Mouse (Mus musculus) lung, embryonic 15.5 days (tissue): Measurements from ENCODE around the gene Tbc1d20. TPM values are rescaled to one million over a fixed set of nuclear protein-coding genes. Genes with fewer than 3 reads are reported as not detected.

Experiments
- ATAC-seq: fragments of 200-750 bp; cut with Nextera tagmentation; 2 replicates; pipeline ENCODE4 v1.8.0; 2017; ENCODE audit warnings: moderate number of reproducible peaks, borderline replicate concordance; ENCODE audit not compliant: low FRiP score, low TSS enrichment; ENCODE audit errors: extremely low read depth
- H3K27ac ChIP-seq: fragments of 300-500 bp; sonication (generic); 2 replicates; pipeline ENCODE4 v1.5.1; 2015; ENCODE audit warnings: moderate library complexity, mild to moderate bottlenecking, inconsistent platforms
- H3K27me3 ChIP-seq: fragments of 300-500 bp; sonication (generic); 2 replicates; pipeline ENCODE4 v1.6.1; 2015; ENCODE audit warnings: inconsistent platforms
- H3K36me3 ChIP-seq: fragments of 300-500 bp; sonication (generic); 2 replicates; pipeline ENCODE4 v1.6.1; 2015; ENCODE audit warnings: inconsistent platforms
- H3K4me1 ChIP-seq: fragments of 300-500 bp; sonication (generic); 2 replicates; pipeline ENCODE4 v1.6.1; 2015; ENCODE audit warnings: inconsistent platforms
- H3K4me2 ChIP-seq: fragments of 300-500 bp; sonication (generic); 2 replicates; pipeline ENCODE4 v1.6.1; 2015; ENCODE audit warnings: inconsistent platforms, mild to moderate bottlenecking, moderate library complexity
- H3K4me3 ChIP-seq: fragments of 300-500 bp; sonication (generic); 2 replicates; pipeline ENCODE4 v1.5.1; 2015; ENCODE audit warnings: mild to moderate bottlenecking, inconsistent platforms
- H3K9ac ChIP-seq: fragments of 300-500 bp; sonication (generic); 2 replicates; pipeline ENCODE4 v1.6.1; 2015; ENCODE audit warnings: inconsistent platforms
- H3K9me3 ChIP-seq: fragments of 300-500 bp; sonication (generic); 2 replicates; pipeline ENCODE4 v1.6.1; 2016; ENCODE audit warnings: inconsistent platforms
- WGBS: fragments of 180-500 bp; shearing (Covaris S2); methylation state at CpG from one replicate; pipeline ENCODE4 v1.1.7; 2015; 5-methylcytosine and 5-hydroxymethylcytosine counted together
- polyA plus RNA-seq: library from polyadenylated mRNA; unstranded; fragments of >200 nt; fragmentation: Nextera tagmentation; extraction: Ambion mirVana; gene quantifications from 2 replicates; pipeline ENCODE4 v1.2.1, GENCODE M21; 2015

Tbc1d20 gene
- polyA plus RNA-seq, 1 experiment from 2014 or later = 37.3 TPM

GRCm38 (mm10) chr2:152302862-152303261 is 9.2 kb downstream of the Tbc1d20 start:
- ATAC-seq = no peak
- H3K4me3 ChIP-seq = no peak overlapping the region
- H3K27me3 ChIP-seq = no peaks in the 10 kb centered on the region
- peaks cover 38% of the 10 kb centered on the region for H3K36me3 ChIP-seq
- H3K27ac ChIP-seq = no peak overlapping the region
- no peak overlapping the region for H3K9ac ChIP-seq
- H3K9me3 ChIP-seq = no peaks in the 10 kb centered on the region
- H3K4me2 ChIP-seq = no peak overlapping the region
- WGBS = 80% methylated on average over 2 of the region's 2 CpGs
- H3K4me1 ChIP-seq = 0 out of 2 replicates have a peak, but pooled peaks cover under 1% of the 10 kb centered on the region

GRCm38 (mm10) chr2:152303781-152304180 is 10.2 kb downstream of the Tbc1d20 start:
- H3K36me3 ChIP-seq = peaks cover 47% of the 10 kb centered on the region
- no peak for ATAC-seq
- 58% methylated on average over 5 of the region's 5 CpGs for WGBS

GRCm38 (mm10) chr2:152305480-152305879 is 11.9 kb downstream of the Tbc1d20 start:
- 94% methylated on average over 6 of the region's 6 CpGs for WGBS
- H3K36me3 ChIP-seq = peaks cover 63% of the 10 kb centered on the region

More at GRCm38 (mm10) chr2:152303781-152304180, 10.2 kb downstream of the Tbc1d20 start:
- H3K9ac ChIP-seq = no peak overlapping the region
- H3K27me3 ChIP-seq = no peaks in the 10 kb centered on the region
- H3K4me2 ChIP-seq = no peak overlapping the region
- no peaks in the 10 kb centered on the region for H3K4me1 ChIP-seq
- H3K4me3 ChIP-seq = no peak overlapping the region
- no peak overlapping the region for H3K27ac ChIP-seq
- no peaks in the 10 kb centered on the region for H3K9me3 ChIP-seq

GRCm38 (mm10) chr2:152307186-152307585 is 13.6 kb downstream of the Tbc1d20 start:
- WGBS = 85% methylated on average over 3 of the region's 3 CpGs
- no peak overlapping the region for H3K9ac ChIP-seq
- no peaks in the 10 kb centered on the region for H3K4me1 ChIP-seq
- peaks cover 77% of the 10 kb centered on the region for H3K36me3 ChIP-seq
- no peak overlapping the region for H3K4me2 ChIP-seq
- ATAC-seq = no peak
- no peaks in the 10 kb centered on the region for H3K27me3 ChIP-seq
- no peak overlapping the region for H3K27ac ChIP-seq
- H3K9me3 ChIP-seq = no peaks in the 10 kb centered on the region
- H3K4me3 ChIP-seq = no peak overlapping the region

More at GRCm38 (mm10) chr2:152305480-152305879, 11.9 kb downstream of the Tbc1d20 start:
- no peak overlapping the region for H3K4me3 ChIP-seq
- no peaks in the 10 kb centered on the region for H3K27me3 ChIP-seq
- H3K9ac ChIP-seq = no peak overlapping the region
- no peak for ATAC-seq
- no peak overlapping the region for H3K4me2 ChIP-seq
- no peaks in the 10 kb centered on the region for H3K9me3 ChIP-seq
- no peak overlapping the region for H3K27ac ChIP-seq
- no peaks in the 10 kb centered on the region for H3K4me1 ChIP-seq

- Histone ChIP-seq H3K9ac (no peak overlapping the region), H3K9me3 (no peaks in the 10 kb centered on the region), H3K4me3 (no peak overlapping the region), H3K27me3 (no peaks in the 10 kb centered on the region), H3K4me2 (no peak overlapping the region), H3K4me1 (no peaks in the 10 kb centered on the region), H3K36me3 (peaks cover 79% of the 10 kb centered on the region), H3K27ac (no peak overlapping the region)
- WGBS = 67% methylated on average over 7 of the region's 7 CpGs
- ATAC-seq = no peak
Measured at GRCm38 (mm10) chr2:152312996-152313395, 19.4 kb downstream of the Tbc1d20 start.

- no peak for ATAC-seq
- Histone ChIP-seq H3K36me3 (peaks cover 78% of the 10 kb centered on the region), H3K4me1 (no peaks in the 10 kb centered on the region), H3K27ac (no peak overlapping the region), H3K27me3 (no peaks in the 10 kb centered on the region), H3K4me2 (no peak overlapping the region), H3K4me3 (no peak overlapping the region), H3K9ac (no peak overlapping the region), H3K9me3 (no peaks in the 10 kb centered on the region)
- WGBS = 81% methylated on average over 6 of the region's 6 CpGs
Measured at GRCm38 (mm10) chr2:152313926-152314325, 20.3 kb downstream of the Tbc1d20 start.

- WGBS = 73% methylated on average over 6 of the region's 6 CpGs
- H3K36me3 ChIP-seq = peaks cover 66% of the 10 kb centered on the region
Measured at GRCm38 (mm10) chr2:152317054-152317453, 23.4 kb downstream of the Tbc1d20 start.

GRCm38 (mm10) chr2:152321558-152321957 is 27.9 kb downstream of the Tbc1d20 start:
- no peak for ATAC-seq

More at GRCm38 (mm10) chr2:152317054-152317453, 23.4 kb downstream of the Tbc1d20 start:
- no peak for ATAC-seq
- no peak overlapping the region for H3K4me2 ChIP-seq
- H3K27me3 ChIP-seq = no peaks in the 10 kb centered on the region
- H3K9me3 ChIP-seq = no peaks in the 10 kb centered on the region
- H3K9ac ChIP-seq = no peak overlapping the region
- H3K4me1 ChIP-seq = no peaks in the 10 kb centered on the region
- no peak overlapping the region for H3K4me3 ChIP-seq
- H3K27ac ChIP-seq = no peak overlapping the region

GRCm38 (mm10) chr2:152322198-152322597 is 28.6 kb downstream of the Tbc1d20 start:
- Histone ChIP-seq H3K27ac (no peak overlapping the region), H3K4me3 (no peak overlapping the region), H3K27me3 (no peaks in the 10 kb centered on the region), H3K4me2 (no peak overlapping the region), H3K36me3 (peaks cover 76% of the 10 kb centered on the region), H3K9ac (no peak overlapping the region), H3K9me3 (no peaks in the 10 kb centered on the region), H3K4me1 (no peaks in the 10 kb centered on the region)
- WGBS = 96% methylated on average over 6 of the region's 6 CpGs
- no peak for ATAC-seq

More at GRCm38 (mm10) chr2:152321558-152321957, 27.9 kb downstream of the Tbc1d20 start:
- WGBS = 91% methylated on average over 5 of the region's 5 CpGs
- no peak overlapping the region for H3K27ac ChIP-seq
- no peak overlapping the region for H3K4me3 ChIP-seq
- H3K9ac ChIP-seq = no peak overlapping the region
- no peaks in the 10 kb centered on the region for H3K4me1 ChIP-seq
- H3K9me3 ChIP-seq = no peaks in the 10 kb centered on the region
- H3K27me3 ChIP-seq = no peaks in the 10 kb centered on the region
- no peak overlapping the region for H3K4me2 ChIP-seq
- H3K36me3 ChIP-seq = peaks cover 74% of the 10 kb centered on the region

GRCm38 (mm10) chr2:152323971-152324370 is 30.3 kb downstream of the Tbc1d20 start:
- 91% methylated on average over 14 of the region's 14 CpGs for WGBS
- no peak overlapping the region for H3K4me3 ChIP-seq
- H3K36me3 ChIP-seq = peaks cover 69% of the 10 kb centered on the region
- H3K27ac ChIP-seq = no peak overlapping the region
- H3K4me2 ChIP-seq = no peak overlapping the region
- no peak overlapping the region for H3K9ac ChIP-seq
- no peaks in the 10 kb centered on the region for H3K9me3 ChIP-seq
- no peak for ATAC-seq
- H3K4me1 ChIP-seq = no peaks in the 10 kb centered on the region
- no peaks in the 10 kb centered on the region for H3K27me3 ChIP-seq

- Histone ChIP-seq H3K4me3 (no peak overlapping the region), H3K9ac (no peak overlapping the region), H3K9me3 (no peaks in the 10 kb centered on the region), H3K27ac (no peak overlapping the region), H3K27me3 (no peaks in the 10 kb centered on the region), H3K36me3 (peaks cover 71% of the 10 kb centered on the region), H3K4me2 (no peak overlapping the region), H3K4me1 (no peaks in the 10 kb centered on the region)
- no peak for ATAC-seq
- 66% methylated on average over 3 of the region's 3 CpGs for WGBS
Measured at GRCm38 (mm10) chr2:152324842-152325241, 31.2 kb downstream of the Tbc1d20 start.

GRCm38 (mm10) chr2:152326157-152326556 is 32.5 kb downstream of the Tbc1d20 start:
- H3K4me1 ChIP-seq = peaks cover 10% of the 10 kb centered on the region
- H3K9ac ChIP-seq = no peak overlapping the region
- H3K36me3 ChIP-seq = peaks cover 63% of the 10 kb centered on the region
- no peak overlapping the region for H3K4me2 ChIP-seq
- ATAC-seq = no peak
- 87% methylated on average over 13 of the region's 13 CpGs for WGBS
- H3K4me3 ChIP-seq = no peak overlapping the region
- H3K27me3 ChIP-seq = no peaks in the 10 kb centered on the region
- no peaks in the 10 kb centered on the region for H3K9me3 ChIP-seq
- no peak overlapping the region for H3K27ac ChIP-seq

- Histone ChIP-seq H3K4me2 (no peak overlapping the region), H3K27me3 (no peaks in the 10 kb centered on the region), H3K9ac (no peak overlapping the region), H3K36me3 (peaks cover 58% of the 10 kb centered on the region), H3K27ac (no peak overlapping the region), H3K4me1 (peaks cover 15% of the 10 kb centered on the region), H3K4me3 (no peak overlapping the region), H3K9me3 (no peaks in the 10 kb centered on the region)
- no peak for ATAC-seq
- 83% methylated on average over 8 of the region's 8 CpGs for WGBS
Measured at GRCm38 (mm10) chr2:152326654-152327053, 33.0 kb downstream of the Tbc1d20 start.
